In the genomic region with DNA sequence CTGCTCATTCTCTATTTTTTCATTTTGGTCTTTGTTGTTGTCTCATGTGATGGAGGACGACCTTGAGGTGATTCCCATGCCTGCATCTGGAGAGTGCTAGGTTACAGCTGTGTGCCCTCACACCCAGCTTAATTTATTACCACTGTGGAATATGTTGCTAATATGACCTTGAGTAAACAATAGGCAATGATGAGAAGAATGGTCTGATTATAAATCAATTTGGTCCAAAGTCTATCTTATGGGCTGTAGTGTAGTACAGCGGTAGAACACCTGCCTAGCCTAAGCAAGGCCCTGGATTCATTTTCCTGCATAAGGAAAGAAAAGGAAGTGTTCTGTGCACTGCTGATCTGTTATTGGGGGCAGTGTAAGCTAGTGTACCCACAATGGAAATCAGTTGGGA, we compare ENCODE assay signal across 22 mouse cellular contexts. TPM values are rescaled to one million over a fixed set of nuclear protein-coding genes. Genes with fewer than 3 reads are reported as not detected.
"Had no signal": no experiment of that assay in that cellular context is flagged by ENCODE, and none has a peak within 500 bp of the region (broad histone marks: within the 10 kb centered on the region; RNA-seq: fewer than 3 reads in every experiment).

No protein-coding gene starts in this region.

- DNase-seq: lung, adult 18-20 months; lung, embryonic 14.5 days; lung, postnatal 10 days; lung, postnatal 4 days; midbrain, embryonic 14.5 days; retina, postnatal 1 day; right cerebral cortex, adult 18-20 months; right cerebral cortex, postnatal 25 days; right cerebral cortex, postnatal 4 days; thymus, adult 2 months; thymus, postnatal 25 days; thymus, postnatal 4 days had no signal

- H3K27ac ChIP-seq: midbrain, embryonic 10.5 days; midbrain, embryonic 12.5 days; neural tube, embryonic 13.5 days; neural tube, embryonic 15.5 days; stomach, embryonic 15.5 days; stomach, postnatal 0 days had no signal

- H3K4me2 ChIP-seq: lung, embryonic 14.5 days; midbrain, embryonic 12.5 days; neural tube, embryonic 13.5 days; neural tube, embryonic 15.5 days; stomach, embryonic 15.5 days had no signal

- H3K27me3 ChIP-seq: midbrain, embryonic 12.5 days; neural tube, embryonic 13.5 days; neural tube, embryonic 15.5 days; stomach, embryonic 15.5 days had no signal

- H3K36me3 ChIP-seq: midbrain, embryonic 10.5 days; midbrain, embryonic 12.5 days; neural tube, embryonic 13.5 days; stomach, embryonic 15.5 days had no signal

- H3K9me3 ChIP-seq: midbrain, embryonic 10.5 days; midbrain, embryonic 12.5 days; neural tube, embryonic 13.5 days; neural tube, embryonic 15.5 days; stomach, embryonic 15.5 days had no signal

- H3K4me1 ChIP-seq: midbrain, embryonic 10.5 days; midbrain, embryonic 12.5 days; neural tube, embryonic 13.5 days; neural tube, embryonic 15.5 days; stomach, embryonic 15.5 days had no signal

- H3K4me3 ChIP-seq: midbrain, embryonic 10.5 days; midbrain, embryonic 12.5 days; myocyte; neural tube, embryonic 13.5 days; neural tube, embryonic 15.5 days; stomach, embryonic 15.5 days had no signal

- ATAC-seq: midbrain, embryonic 16.5 days had no signal

- H3K9ac ChIP-seq: lung, embryonic 14.5 days; midbrain, embryonic 12.5 days; neural tube, embryonic 13.5 days; neural tube, embryonic 15.5 days; stomach, embryonic 15.5 days had no signal

RNA-seq across cellular contexts. Expression of gene Fam13a, which starts 49.9 kb away (rescaled TPM):
- total RNA-seq: megakaryocyte, adult 5-6 weeks; megakaryocyte-erythroid progenitor cell, adult 5-6 weeks had no signal
